Mouse (Mus musculus) CD4-positive, CD25-positive, alpha-beta regulatory T cell, adult 4 months (primary cell): ENCODE results near the gene Lmln. TPM values are rescaled to one million over a fixed set of nuclear protein-coding genes. Genes with fewer than 3 reads are reported as not detected.

Experiments
- polyA plus RNA-seq, 2 experiments: library from polyadenylated mRNA; unstranded; fragments of 100-300 nt; shearing (Covaris generic); gene quantifications; one replicate each; pipeline ENCODE4 v1.2.1; 2017

The Lmln gene
- polyA plus RNA-seq, 2 experiments from 2014 or later: 0.15 to 0.66 TPM

Other genes starting within 250 kb of the Lmln start
- 10 to 100 TPM; 64.8 to 65.3 TPM for gene Fyttd1, start 185.0 kb upstream of the Lmln start, polyA plus RNA-seq
- gene Rubcn, start 184.8 kb upstream of the Lmln start, polyA plus RNA-seq: 10 to 100 TPM; 13.3 to 19.6 TPM
- 10 to 100 TPM; 19.4 to 23.0 TPM for gene Lrch3, start 148.4 kb upstream of the Lmln start, polyA plus RNA-seq
- gene Iqcg, start 6.3 kb upstream of the Lmln start, polyA plus RNA-seq: 1 to 10 TPM; 1.1 TPM
- 1,000 to 10,000 TPM; 1,192 to 1,593 TPM for gene Rpl35a, start 6.1 kb upstream of the Lmln start, polyA plus RNA-seq
- gene Osbpl11, start 122.5 kb downstream of the Lmln start, polyA plus RNA-seq: 1 to 10 TPM; 5.1 to 8.6 TPM
- 10 to 100 TPM; 87.7 to 96.3 TPM for gene Snx4, start 188.9 kb downstream of the Lmln start, polyA plus RNA-seq